Mouse (Mus musculus): ENCODE measurements around the gene Vnn1.
A peak's percentile ranks its signal among the peaks of the same experiment; 100 is the strongest.

Vnn1 gene

GRCm38 (mm10) chr10:23894601-23895349 lies at the start of gene Vnn1:
Vnn1 (plus strand) TSS chr10:23894688.
- no peak for DNase-seq (ENCODE audit: low spot score)

- peak; percentile 93 for DNase-seq (ENCODE audit: low spot score)
Measured at GRCm38 (mm10) chr10:23851228-23851912, 43.1 kb upstream of the Vnn1 start, which contains the start of gene Vnn3. Vnn3 (plus strand) TSS chr10:23851462.

- DNase-seq (ENCODE audit: low spot score) = peak; percentile 43
Measured at GRCm38 (mm10) chr10:23852096-23852495, 42.4 kb upstream of the Vnn1 start.

GRCm38 (mm10) chr10:23864362-23865312 lies 29.9 kb upstream of the Vnn1 start:
- peak; percentile 79 for DNase-seq (ENCODE audit: low spot score)

GRCm38 (mm10) chr10:23880695-23881094 lies 13.8 kb upstream of the Vnn1 start:
- peak; percentile 19 for DNase-seq (ENCODE audit: low spot score)

- no peak for DNase-seq (ENCODE audit: low spot score)
Measured at GRCm38 (mm10) chr10:23884910-23885309, 9.6 kb upstream of the Vnn1 start.

GRCm38 (mm10) chr10:23886060-23886459 lies 8.4 kb upstream of the Vnn1 start:
- DNase-seq (ENCODE audit: low spot score) = no peak

GRCm38 (mm10) chr10:23892987-23893386 lies 1.5 kb upstream of the Vnn1 start:
- DNase-seq (ENCODE audit: low spot score) = no peak

- no peak for DNase-seq (ENCODE audit: low spot score)
Measured at GRCm38 (mm10) chr10:23895376-23895775, 888 bp downstream of the Vnn1 start.

GRCm38 (mm10) chr10:23901119-23901518 lies 6.6 kb downstream of the Vnn1 start:
- no peak for DNase-seq (ENCODE audit: low spot score)

- no peak for DNase-seq (ENCODE audit: low spot score)
Measured at GRCm38 (mm10) chr10:23905661-23906060, 11.2 kb downstream of the Vnn1 start.

- no peak for DNase-seq (ENCODE audit: low spot score)
Measured at GRCm38 (mm10) chr10:23920056-23920455, 25.6 kb downstream of the Vnn1 start, which contains the start of gene Taar1. Taar1 (plus strand) TSS chr10:23920356.

- DNase-seq (ENCODE audit: low spot score) = peak; percentile 73
Measured at GRCm38 (mm10) chr10:23922468-23922867, 28.0 kb downstream of the Vnn1 start.

GRCm38 (mm10) chr10:23923941-23924340 lies 29.5 kb downstream of the Vnn1 start:
- DNase-seq (ENCODE audit: low spot score) = peak; percentile 60

GRCm38 (mm10) chr10:23937613-23938012 lies 43.1 kb downstream of the Vnn1 start:
- DNase-seq (ENCODE audit: low spot score) = no peak

GRCm38 (mm10) chr10:23938312-23938711 lies 43.8 kb downstream of the Vnn1 start, which contains the start of gene Taar2:
Taar2 (plus strand) TSS chr10:23938572.
- no peak for DNase-seq (ENCODE audit: low spot score)

GRCm38 (mm10) chr10:23942465-23942864 lies 48.0 kb downstream of the Vnn1 start:
- DNase-seq (ENCODE audit: low spot score) = no peak

GRCm38 (mm10) chr10:23948026-23948425 lies 53.5 kb downstream of the Vnn1 start:
- no peak for DNase-seq (ENCODE audit: low spot score)

- DNase-seq (ENCODE audit: low spot score) = no peak
Measured at GRCm38 (mm10) chr10:23949508-23950005, 55.1 kb downstream of the Vnn1 start, which contains the start of gene Taar3. Taar3 (plus strand) TSS chr10:23949558.

- DNase-seq (ENCODE audit: low spot score) = no peak
Measured at GRCm38 (mm10) chr10:23951714-23952113, 57.2 kb downstream of the Vnn1 start.

All from adipocyte (in vitro differentiated cells).